Mouse (Mus musculus): ENCODE data around the gene Olfr54.
A peak's percentile ranks its signal among the peaks of the same experiment; 100 is the strongest.
"Not testable (repeated sequence)": the region's sequence is repeated elsewhere in the genome, so short reads cannot be mapped to it uniquely, and the experiment has no call there.

The Olfr54 gene

DNA sequence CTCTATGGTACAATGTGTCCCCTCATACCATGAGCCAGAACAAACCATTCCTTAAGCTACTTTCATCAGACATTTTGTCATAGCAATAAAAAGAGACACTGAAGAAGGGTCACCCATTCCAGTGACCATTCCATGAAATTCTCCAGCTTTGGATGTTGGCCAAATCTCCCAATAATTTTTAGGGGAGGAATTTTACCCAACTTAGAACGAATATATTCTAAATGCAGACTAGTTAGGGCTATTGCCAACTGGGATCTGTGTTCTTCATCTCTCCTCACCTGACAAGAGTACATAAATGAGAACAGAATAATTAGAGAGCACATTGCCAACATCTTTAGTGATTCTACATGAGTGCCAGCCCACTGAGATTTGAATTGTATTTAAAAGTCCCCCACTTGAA lies at the start of gene Olfr54:
TSS of gene Olfr54 (plus strand) at position 301 of the 400 bp plus-strand sequence.
- no peak for DNase-seq (ENCODE audit: low spot score)

DNA sequence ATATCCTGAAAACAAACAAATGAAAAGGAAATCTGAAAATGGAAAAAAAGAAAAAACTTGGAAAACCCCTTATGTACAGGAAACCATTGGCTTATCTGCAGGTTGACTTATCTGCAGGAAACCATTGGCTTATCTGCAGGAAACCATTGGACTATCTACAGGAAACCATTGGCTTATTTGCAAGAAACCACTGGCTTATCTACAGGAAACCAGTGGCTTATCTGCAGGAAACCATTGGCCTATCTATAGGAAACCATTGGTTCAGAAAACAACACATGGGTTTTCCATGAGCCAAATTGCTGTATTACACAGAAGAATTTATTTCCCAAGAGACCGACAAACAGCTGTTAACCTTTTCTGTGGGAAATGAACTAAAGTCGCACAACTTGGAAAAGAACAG lies 49.1 kb upstream of the Olfr54 start:
- DNase-seq (ENCODE audit: low spot score) = no peak

DNA sequence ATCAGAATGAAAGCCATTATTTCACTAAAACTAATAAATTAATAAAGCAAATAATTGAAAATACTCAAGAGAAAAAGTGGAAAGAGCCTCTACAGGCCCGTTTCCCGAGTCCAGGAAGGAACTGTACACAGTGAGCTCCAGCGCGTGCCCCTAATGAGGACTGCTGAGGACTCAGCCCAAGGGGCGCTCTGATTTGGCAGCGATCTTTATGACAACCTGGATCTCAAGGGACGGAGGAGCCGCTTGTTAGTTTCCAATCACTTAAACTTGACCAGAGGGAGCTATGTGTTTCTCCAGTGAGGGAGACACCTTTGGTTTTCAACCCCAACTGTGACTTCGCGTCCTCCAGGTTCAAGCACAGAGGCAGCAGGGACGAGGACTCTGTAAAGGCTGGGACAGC lies 47.8 kb upstream of the Olfr54 start, which contains the start of gene Olfr1378:
TSS of gene Olfr1378 (plus strand) at position 301 of the 400 bp plus-strand sequence.
- no peak for DNase-seq (ENCODE audit: low spot score)

DNA sequence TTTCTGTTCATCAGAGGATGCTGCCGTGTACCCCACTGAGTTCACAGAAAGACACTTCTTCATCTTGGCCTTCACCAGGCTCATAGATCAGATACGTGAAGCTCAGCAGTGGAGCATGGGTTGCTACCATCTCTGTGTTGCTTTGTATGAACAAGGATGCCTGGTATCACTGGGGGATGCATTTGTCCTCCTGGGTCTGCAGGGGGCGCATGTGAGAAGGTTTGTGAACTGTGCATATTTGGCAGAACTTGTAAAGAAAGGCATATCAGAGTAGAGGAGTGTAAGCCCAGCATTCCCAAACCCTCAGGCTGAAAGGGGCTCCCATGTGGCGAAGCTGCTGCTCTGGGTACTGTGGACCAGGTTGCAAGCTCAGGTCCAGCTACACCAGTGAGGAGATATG lies 36.8 kb upstream of the Olfr54 start:
- DNase-seq (ENCODE audit: low spot score) = no peak

DNA sequence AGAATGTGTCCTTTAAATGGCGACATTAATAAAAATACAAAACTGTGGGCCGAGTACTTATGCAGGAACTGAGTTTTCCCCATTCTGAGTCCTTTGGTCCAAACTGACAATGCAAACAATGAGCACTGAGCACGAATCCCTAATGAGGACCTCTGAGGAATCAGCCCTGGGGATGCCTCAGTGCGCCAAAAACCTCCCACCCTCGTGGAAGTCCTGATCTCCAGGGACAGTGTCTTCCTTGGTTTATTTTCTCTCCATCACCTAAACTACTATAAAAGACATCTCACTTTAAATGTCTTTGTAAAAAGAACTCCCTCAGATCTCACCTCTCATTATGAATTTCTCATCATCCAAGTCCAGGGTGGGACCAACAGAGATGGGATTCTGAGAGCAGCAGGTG lies 32.4 kb upstream of the Olfr54 start, which contains the start of gene Olfr1377:
TSS of gene Olfr1377 (plus strand) at position 301 of the 400 bp plus-strand sequence.
- no peak for DNase-seq (ENCODE audit: low spot score)

DNA sequence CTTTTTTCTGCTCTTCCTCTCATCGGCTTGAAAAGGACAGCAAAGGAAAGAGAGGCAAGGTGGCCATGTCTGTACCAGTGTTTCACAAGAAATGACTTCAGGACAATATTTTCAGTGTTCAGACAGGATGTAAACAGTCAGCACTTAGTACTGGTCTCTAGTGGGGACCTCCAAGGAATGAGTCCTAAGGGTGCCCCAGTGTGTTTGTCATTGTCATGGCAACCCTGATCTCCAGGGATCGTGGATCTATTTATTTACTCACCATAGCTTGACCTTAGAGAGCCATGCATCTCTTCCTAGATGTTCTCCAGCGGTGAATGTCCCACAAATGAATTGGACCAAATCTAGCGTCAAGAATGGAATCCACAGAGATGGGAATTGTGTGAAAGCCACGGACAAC lies 10.7 kb upstream of the Olfr54 start, which contains the start of gene Olfr51:
TSS of gene Olfr51 (plus strand) at position 301 of the 400 bp plus-strand sequence.
- no peak for DNase-seq (ENCODE audit: low spot score)

GRCm38 (mm10) chr11:51011821-51012220 lies 2.2 kb upstream of the Olfr54 start:
- DNase-seq (ENCODE audit: low spot score) = peak; percentile 11

- DNase-seq (ENCODE audit: low spot score) = no peak
These were observed 2.3 kb downstream of the Olfr54 start for GRCm38 (mm10) chr11:51016341-51016740.

DNA sequence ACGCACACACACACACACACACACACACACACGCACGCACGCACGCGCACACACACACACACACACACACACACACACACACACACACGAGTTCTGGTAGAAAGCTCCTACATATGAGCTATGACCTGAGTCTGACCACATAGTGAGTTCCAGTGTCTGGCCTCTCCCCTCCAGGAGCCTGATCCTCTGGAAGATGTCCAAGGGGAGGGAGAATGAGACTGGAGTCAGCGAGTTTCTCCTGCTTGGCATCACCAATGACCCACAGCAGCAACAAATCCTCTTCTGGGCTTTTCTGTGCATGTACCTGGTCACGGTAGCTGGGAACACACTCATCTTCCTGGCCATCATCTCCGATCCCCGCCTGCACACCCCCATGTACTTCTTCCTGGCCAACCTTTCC lies 12.8 kb downstream of the Olfr54 start:
- not testable (repeated sequence) for DNase-seq (ENCODE audit: low spot score)

DNA sequence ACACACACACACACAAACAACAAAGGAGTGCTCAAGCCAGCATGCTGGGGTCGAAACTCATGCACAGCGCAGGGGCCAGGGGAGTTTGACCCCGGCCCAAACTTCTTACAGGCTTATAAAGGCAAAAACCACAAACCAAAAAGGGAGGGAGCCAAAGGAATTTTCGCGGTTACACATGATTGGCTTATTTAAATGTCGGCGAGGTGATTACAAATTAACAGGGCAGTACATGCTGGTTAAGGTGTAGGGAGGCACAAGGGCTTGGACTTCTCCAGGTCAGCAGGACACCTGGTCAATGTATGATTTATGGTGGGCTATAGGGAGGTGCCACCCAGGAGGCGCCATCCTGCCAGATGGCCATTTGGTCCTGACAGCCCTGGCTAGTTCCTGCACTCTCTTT lies 15.3 kb downstream of the Olfr54 start:
- not testable (repeated sequence) for DNase-seq (ENCODE audit: low spot score)

DNA sequence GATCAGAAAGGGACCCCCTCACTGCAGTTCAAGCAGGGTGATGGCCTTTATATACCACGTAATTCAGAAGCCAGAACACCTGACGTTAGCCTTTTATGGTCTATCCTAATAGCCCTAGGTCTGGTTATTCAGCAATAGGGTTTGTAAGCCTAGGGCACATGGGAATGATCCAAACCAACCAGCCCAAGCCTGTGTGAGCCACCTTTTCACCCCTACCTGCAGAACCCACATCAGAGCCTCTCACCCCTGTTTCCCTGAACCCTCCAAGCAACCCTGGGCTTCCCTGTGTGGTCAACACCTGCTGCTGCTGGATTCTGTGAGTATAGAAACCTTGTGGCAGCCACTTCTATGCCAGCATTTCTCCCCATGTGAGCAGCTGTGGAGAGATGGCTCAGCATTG lies 16.2 kb downstream of the Olfr54 start:
- no peak for DNase-seq (ENCODE audit: low spot score)

GRCm38 (mm10) chr11:51032851-51033250 lies 18.8 kb downstream of the Olfr54 start:
- no peak for DNase-seq (ENCODE audit: low spot score)

- DNase-seq (ENCODE audit: low spot score) = not testable (repeated sequence)
These were observed 20.1 kb downstream of the Olfr54 start for GRCm38 (mm10) chr11:51034141-51034540.

DNA sequence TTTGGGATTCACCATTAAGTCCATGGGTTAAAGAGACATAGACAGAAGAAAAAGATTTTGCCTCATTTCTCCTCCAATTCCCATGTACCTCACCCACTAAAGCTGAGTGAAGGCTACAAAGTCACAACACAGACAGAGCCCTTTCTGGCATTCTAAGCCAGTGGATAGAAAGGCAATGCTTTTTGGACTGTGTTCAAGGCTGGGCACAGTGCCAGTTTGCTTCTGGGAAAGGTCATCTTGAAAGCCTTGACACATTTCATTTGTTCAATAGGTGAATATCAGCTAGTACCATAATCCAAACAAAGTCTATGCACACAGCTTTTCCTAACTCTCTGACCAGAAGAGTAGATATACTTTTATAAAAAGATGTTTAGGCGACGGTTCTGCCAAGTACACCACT lies 21.9 kb downstream of the Olfr54 start:
- DNase-seq (ENCODE audit: low spot score) = no peak

DNA sequence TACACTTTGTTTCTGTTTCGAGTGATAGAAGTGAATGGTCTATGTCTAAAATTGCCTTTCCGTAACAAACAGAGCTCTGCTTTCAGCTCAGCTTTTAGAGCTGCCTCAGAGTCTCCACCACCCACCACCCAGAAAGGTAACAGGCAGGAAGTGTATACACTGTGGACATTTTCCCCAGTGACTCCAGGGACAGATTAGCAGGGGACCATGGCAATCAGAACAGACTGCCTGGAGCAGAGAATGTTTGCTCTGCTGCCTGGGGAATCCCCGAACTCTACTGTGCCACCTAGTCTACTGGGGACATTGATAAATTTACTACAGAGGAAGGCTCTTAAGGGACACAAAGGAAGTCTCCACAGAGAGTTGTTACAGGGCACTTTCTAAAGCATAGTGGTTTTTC lies 30.7 kb downstream of the Olfr54 start:
- DNase-seq (ENCODE audit: low spot score) = not testable (repeated sequence)

- not testable (repeated sequence) for DNase-seq (ENCODE audit: low spot score)
These were observed 33.8 kb downstream of the Olfr54 start, which contains the start of gene Olfr1375 for GRCm38 (mm10) chr11:51047809-51048208. TSS of gene Olfr1375 (plus strand) at chr11:51048109.

DNA sequence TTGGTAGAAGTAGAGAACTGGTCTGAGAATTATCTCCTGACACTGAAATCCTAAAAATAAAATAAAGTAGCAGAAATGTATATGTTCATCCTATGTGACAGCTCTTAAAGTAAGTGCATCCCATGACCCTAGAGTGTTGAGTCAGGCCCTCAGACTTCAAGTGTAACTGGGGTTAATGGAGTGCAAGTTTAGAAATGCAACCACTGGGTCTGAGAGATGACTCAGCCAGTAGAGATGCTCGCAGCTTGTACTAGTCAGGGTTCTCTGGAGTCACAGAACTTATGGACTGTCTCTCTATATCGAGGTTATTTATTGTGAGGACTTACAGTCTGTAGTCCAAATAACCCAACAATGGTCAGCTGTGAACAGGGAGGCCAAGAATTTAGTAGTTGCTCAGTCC lies 37.6 kb downstream of the Olfr54 start:
- no peak for DNase-seq (ENCODE audit: low spot score)

DNA sequence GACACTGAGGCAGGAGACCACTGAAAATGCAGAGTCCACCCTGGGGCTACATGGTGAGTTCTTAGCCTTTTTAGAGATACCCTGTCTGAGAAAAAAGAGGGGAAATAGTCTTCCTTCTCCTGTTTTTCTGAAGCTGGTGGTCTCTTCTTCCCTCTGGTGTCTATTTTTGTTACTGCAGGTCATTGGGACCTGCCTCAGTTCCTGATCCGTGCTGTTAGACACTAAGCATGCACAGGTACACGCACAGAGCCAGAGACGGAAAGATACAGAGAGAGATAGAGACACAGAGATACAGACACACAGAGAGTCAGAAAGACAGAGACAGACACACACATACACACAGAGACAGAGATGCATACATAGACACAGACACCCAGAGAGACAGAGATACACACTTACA lies 39.2 kb downstream of the Olfr54 start:
- no peak for DNase-seq (ENCODE audit: low spot score)

- peak; percentile 63 for DNase-seq (ENCODE audit: low spot score)
These were observed 45.1 kb downstream of the Olfr54 start, which contains the start of gene Zfp354a for GRCm38 (mm10) chr11:51059151-51059571. TSS of gene Zfp354a (plus strand) at chr11:51059257.

DNA sequence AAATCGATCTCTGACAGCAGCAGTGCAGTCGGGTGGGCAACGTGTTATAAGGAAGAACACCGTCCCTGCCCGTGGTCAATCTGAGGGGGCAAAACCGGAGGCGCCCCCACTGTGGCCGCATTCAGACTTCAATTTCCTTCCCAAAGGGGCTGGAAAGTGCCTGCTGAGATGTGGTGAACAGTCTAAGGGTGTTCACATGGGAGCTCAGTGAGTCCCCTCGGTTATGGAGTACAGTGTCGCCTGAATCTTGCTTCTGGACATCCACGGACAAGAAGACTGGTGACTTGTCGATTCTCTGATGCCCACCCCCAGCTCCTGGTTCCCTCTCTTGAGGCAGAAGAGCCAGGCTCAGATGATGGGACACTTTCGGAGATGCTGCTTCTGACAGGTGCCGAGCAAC lies 45.6 kb downstream of the Olfr54 start:
- no peak for DNase-seq (ENCODE audit: low spot score)

DNA sequence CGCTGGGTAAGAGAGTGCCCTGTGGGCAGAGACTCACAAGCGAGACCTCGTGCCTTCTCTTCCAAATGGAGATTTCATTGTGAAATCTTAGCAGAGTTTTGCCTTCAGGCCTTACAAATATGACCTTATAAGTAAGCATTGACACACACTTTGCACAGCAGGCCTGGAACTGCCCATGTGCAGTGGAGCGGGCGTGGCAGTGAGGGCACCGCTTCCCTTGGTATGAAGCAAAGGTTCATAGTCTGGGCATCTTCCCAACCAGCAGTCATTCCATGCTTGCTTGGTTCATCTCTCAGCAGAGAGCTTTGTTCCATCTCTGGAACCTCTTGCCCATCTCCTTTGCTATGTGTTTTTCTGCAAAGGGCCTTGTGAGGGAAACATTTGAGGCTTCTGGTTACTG lies 46.9 kb downstream of the Olfr54 start:
- DNase-seq (ENCODE audit: low spot score) = peak; percentile 23

DNA sequence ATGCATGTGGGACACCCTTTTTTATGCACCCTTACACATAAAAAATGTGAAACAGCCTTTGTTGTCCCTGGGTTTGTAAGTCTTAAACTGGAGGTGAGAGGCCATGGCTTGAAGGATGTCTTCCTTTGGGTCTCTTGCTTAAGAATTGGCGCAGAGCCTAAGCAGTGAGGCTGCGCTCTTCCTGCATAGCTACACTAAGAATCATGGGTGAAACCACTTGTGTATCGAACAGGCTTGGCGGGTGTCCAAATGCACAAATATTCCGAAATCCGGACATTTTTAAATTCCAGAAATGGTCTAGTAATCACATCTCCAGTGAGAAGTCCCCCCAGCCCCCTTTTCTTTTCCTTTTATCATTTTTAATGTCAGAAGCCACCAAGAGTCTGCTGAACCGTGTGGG lies 49.2 kb downstream of the Olfr54 start:
- no peak for DNase-seq (ENCODE audit: low spot score)

DNA sequence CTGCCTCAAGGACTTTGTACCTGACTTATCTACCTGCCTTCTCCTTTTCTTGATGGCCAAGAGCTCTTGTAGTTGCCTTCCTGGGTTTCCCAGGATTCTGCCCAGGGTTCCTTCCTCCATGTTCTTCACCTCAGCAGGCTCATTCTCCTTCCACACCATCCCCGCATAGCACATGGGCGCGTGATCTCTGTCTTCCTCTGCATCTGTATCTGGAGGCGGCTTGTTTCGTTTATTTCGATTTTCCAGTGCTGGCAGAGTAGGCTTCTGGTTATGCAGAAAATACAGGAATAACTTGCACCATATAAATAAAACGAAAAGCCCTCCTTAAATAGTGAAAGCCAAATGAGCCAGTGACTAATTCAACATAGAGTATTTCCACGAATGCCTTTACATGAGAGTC lies 49.8 kb downstream of the Olfr54 start:
- no peak for DNase-seq (ENCODE audit: low spot score)
